Mouse (Mus musculus): Measurements from ENCODE around the gene Memo1.

Gene Memo1

GRCm38 (mm10) chr17:74294426-74295025 lies 795 bp downstream of the Memo1 start:
- peak; percentile 49 to 59 for DNase-seq (ENCODE audit: low spot score in 2 of 2)

- DNase-seq (ENCODE audit: low spot score in 2 of 2) = peak; percentile 15 to 16
Observed at GRCm38 (mm10) chr17:74293687-74294425, 1.5 kb downstream of the Memo1 start.

GRCm38 (mm10) chr17:74291640-74292361 lies 3.5 kb downstream of the Memo1 start:
- DNase-seq (ENCODE audit: low spot score in 2 of 2) = no peak

DNA sequence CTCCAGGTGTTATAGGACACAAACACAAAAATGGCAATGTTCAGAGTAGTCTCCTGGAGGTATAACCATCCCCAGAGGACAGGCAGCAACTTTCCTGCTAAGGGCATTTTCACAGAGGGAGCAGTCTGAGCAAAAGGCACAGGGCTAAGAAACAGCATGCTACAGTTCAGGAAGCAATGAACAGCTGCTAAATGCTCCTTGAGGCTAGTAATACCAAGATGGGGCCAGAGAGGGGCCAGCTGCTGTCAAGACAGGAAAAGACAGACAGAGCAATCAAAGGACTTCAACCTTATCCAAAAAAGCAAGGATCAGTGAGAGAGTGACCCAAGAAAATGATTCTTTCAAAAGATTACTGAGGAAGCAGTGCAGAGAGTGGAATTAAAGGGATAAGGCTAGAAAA lies 4.5 kb downstream of the Memo1 start:
- DNase-seq (ENCODE audit: low spot score in 2 of 2) = no peak

GRCm38 (mm10) chr17:74290198-74290597 lies 5.1 kb downstream of the Memo1 start:
- no peak for DNase-seq (ENCODE audit: low spot score in 2 of 2)

DNA sequence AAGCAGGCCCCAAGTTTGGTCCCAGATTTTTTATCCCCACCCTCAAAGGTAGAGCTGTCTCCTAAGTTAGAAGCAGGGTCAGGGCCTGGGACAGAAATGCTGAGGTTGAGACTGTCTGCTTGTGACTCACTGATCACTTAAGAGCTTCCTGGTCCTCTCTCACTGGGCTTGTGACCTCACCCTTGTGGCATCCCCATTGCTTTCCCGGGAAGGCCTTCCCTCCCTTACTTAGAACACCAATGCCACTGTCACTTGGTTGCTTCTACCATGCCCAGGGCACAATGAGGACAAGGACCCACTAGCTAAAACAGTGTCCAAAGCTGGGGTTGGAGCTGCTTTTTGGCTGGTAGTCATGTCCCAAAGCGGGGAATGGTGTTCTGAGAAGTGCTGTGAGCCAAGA lies 6.7 kb downstream of the Memo1 start:
- no peak for DNase-seq (ENCODE audit: low spot score in 2 of 2)

GRCm38 (mm10) chr17:74286140-74286730 lies 9.1 kb downstream of the Memo1 start:
- no peak for DNase-seq (ENCODE audit: low spot score in 2 of 2)

- DNase-seq (ENCODE audit: low spot score in 2 of 2) = no peak
Observed at GRCm38 (mm10) chr17:74285730-74286129, 9.6 kb downstream of the Memo1 start.

GRCm38 (mm10) chr17:74284397-74285115 lies 10.8 kb downstream of the Memo1 start:
- no peak for DNase-seq (ENCODE audit: low spot score in 2 of 2)

DNA sequence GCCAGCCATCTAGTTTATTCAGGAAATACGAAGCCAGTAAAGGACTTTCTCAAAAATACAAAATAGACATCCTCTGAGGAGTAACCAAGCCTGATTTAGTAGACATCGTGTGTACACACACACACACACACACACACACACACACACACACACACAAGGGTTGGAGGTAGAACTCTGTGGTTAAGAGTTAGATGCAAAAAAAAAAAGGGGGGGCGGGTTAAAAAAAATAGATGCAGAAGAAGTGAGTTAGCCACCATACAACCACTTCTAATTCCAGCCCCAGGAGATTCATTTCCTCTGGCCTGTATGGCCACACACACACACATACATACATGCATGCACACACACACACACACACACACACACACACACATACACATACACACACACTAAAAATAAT lies 13.3 kb downstream of the Memo1 start:
- no peak for DNase-seq (ENCODE audit: low spot score in 2 of 2)

GRCm38 (mm10) chr17:74278966-74279869 lies 16.1 kb downstream of the Memo1 start:
- no peak for DNase-seq (ENCODE audit: low spot score in 2 of 2)

- DNase-seq (ENCODE audit: low spot score in 2 of 2) = no peak
Observed at GRCm38 (mm10) chr17:74274471-74274870, 20.9 kb downstream of the Memo1 start.

- no peak for DNase-seq (ENCODE audit: low spot score in 2 of 2)
Observed at GRCm38 (mm10) chr17:74272683-74273205, 22.6 kb downstream of the Memo1 start.

GRCm38 (mm10) chr17:74271541-74272268 lies 23.6 kb downstream of the Memo1 start:
- no peak for DNase-seq (ENCODE audit: low spot score in 2 of 2)

- no peak for DNase-seq (ENCODE audit: low spot score in 2 of 2)
Observed at GRCm38 (mm10) chr17:74270205-74270604, 25.1 kb downstream of the Memo1 start.

DNA sequence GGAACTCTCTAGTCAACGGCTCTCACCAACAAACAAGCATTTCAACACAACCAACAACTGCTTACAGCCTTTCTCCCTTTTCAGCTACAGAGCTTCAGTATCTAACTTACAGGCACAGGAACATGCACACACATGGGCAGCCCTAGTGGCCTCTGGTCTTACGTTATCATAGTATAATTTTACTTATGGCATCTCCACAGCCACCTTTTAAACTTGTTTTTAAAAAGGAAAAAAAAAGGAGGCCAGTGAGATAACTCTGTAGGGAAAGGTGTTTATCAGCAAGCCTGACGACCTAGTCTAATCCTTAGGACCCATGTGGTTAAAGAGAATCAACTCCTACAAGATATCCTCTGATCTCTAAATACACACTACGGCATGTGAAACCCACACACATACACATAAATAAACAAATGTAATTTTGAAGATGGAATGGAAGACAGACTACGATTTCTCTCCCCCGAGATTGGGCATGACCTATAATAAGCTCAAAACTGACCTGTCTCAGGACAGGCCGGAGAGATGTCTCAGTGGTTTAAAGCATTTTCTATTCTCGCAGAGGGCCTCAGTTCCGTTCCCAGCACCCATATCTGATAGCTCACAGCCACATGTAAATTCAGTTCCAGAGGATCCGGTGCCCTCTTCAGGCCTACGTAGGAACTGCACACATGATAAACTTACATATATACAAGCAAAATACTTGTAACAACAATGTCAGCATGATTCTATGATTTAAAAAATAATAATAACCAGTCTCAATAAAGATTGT lies 27.7 kb downstream of the Memo1 start:
- no peak for DNase-seq (ENCODE audit: low spot score in 2 of 2)

DNA sequence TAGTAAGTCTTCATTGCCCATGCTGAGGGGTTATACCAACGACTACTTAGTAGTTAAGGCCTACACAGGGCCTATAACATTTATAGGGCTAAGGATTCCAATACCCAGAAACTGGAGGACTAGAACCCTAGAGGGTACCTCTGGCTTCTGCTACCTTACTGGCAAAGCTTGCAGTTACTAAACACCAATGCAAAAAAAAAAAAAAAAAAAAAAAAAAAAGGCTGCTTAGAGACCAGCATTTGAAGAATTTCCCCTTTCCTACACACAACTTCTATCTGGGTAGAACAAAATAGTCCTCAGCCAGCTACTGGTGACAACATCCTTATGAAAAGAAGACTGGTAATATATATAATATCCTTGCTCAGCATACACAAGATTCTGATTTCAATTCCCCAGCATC lies 29.7 kb downstream of the Memo1 start:
- no peak for DNase-seq (ENCODE audit: low spot score in 2 of 2)

DNA sequence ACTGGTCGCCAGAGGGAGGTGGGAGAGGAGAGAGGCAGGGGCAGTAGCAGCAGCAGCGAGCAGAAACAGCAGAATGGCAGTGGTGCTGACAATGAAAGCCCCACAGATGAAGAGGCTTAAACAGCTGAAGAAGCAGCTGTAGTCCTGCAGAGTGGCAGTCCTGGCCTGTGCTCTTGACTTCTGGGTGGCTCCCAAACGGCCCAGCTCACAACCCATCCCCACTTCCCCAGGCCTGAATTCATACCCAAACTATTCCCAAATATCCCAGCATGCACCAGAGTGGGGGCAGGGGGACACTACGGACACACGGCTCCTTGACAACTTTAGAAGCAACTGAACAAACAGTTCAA lies 30.2 kb downstream of the Memo1 start:
- no peak for DNase-seq (ENCODE audit: low spot score in 2 of 2)

All from natural killer cell, adult 2 months (primary cell).